Mouse (Mus musculus): Measurements from ENCODE around the gene Tpmt. TPM values are rescaled to one million over a fixed set of nuclear protein-coding genes. Genes with fewer than 3 reads are reported as not detected.
A peak's percentile ranks its signal among the peaks of the same experiment; 100 is the strongest.

The Tpmt gene
- polyA plus RNA-seq, 1 experiment from 2014 or later, result 26.7 TPM

DNA sequence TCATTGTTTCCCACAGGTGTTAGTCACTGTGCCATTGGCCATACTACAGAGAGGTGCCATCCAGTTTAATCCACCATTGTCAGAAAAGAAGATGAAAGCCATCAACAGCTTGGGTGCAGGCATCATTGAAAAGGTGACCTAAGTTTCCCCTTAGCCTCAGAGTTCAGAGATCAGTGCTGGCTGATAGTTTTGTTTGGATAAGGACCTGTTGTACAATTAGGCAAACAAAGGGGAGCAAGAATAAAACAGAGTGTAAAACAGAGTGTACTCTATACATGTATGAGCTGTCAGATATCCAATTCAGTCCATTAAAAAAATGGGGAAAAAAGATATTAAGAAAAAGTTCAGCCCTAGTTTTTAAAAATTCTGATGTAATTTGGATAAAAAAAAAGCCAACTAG, 32.8 kb upstream of the Tpmt start:
- Histone ChIP-seq H3K9ac (replicated peaks) (no peak overlapping the region), H3K27me3 (ENCODE audit: insufficient read depth, low read length) (no peaks in the 10 kb centered on the region), H3K27ac (ENCODE audit: low read depth) (peak overlapping the region; percentile 89), H3K9me3 (ENCODE audit: low read length) (no peaks in the 10 kb centered on the region), H3K4me1 (ENCODE audit: insufficient read depth) (peaks cover 8% of the 10 kb centered on the region; the same call in 1 of the 2 replicates), H3K36me3 (replicated peaks; ENCODE audit: insufficient read depth, low read length) (peaks cover 18% of the 10 kb centered on the region), H3K4me3 (ENCODE audit: low read depth, low read length) (no peak overlapping the region), H3K4me2 (ENCODE audit: low read depth, low read length) (no peak overlapping the region)
- ATAC-seq (peak; percentile 94), DNase-seq (no peak)
- TF ChIP-seq EP300 (IDR thresholded peaks at IDR 0.05; ENCODE audit: low read depth) (no peak), CTCF (IDR thresholded peaks at IDR 0.05; ENCODE audit: low read depth) (no peak)

DNA sequence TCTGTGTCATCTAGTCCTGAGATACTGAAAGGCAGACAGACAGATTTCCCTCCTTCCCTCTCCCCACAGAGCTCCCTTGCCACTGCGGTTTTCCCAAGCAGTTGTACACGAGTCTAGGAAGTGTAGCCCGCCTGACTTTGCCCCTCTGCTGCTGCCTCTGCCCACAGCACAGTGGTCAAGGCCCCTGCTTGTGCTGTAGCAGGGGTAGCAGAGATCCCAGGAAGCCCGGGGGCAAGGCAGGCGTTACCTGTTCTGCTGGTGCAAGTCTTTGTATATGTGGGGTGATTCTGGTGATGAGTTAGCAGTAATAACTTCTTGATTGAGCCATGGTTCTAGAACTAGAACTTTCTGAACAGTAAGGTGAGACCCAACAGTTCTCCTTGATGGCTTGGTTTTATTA, 31.6 kb upstream of the Tpmt start:
- peaks cover 8% of the 10 kb centered on the region; the same call in 1 of the 2 replicates for H3K4me1 ChIP-seq (ENCODE audit: insufficient read depth)
- DNase-seq, result no peak
- no peak for ATAC-seq
- H3K4me2 ChIP-seq (ENCODE audit: low read depth, low read length), result no peak overlapping the region
- 69% methylated on average over 5 of the region's 5 CpGs for WGBS (ENCODE audit: insufficient replicate concordance)
- peaks cover 13% of the 10 kb centered on the region for H3K36me3 ChIP-seq (replicated peaks; ENCODE audit: insufficient read depth, low read length)
- no peak overlapping the region for H3K4me3 ChIP-seq (ENCODE audit: low read depth, low read length)
- H3K27ac ChIP-seq (ENCODE audit: low read depth), result no peak overlapping the region
- no peaks in the 10 kb centered on the region for H3K27me3 ChIP-seq (ENCODE audit: insufficient read depth, low read length)
- H3K9me3 ChIP-seq (ENCODE audit: low read length), result no peaks in the 10 kb centered on the region
- no peak overlapping the region for H3K9ac ChIP-seq (replicated peaks)
- no peak for TF ChIP-seq CTCF (IDR thresholded peaks at IDR 0.05; ENCODE audit: low read depth)
- TF ChIP-seq EP300 (IDR thresholded peaks at IDR 0.05; ENCODE audit: low read depth), result no peak

DNA sequence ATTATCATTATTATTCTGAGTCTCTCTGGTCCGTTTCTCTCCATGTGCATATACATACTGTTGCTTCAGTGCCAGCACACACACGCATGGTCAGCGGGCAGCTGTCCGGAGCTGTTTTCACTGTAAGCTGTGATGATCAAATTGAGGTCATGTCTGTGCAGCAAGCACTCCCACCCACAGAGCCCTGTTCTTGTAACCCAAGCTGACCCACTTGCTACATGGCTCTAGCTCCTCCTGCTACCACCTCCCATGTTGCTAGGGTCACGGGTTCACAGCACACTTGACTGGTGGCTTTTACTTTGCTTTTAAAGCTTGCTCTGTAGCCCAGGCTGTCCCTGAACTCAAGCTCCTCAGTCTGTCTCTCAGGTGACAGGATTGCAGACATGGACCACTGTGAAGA, 27.9 kb upstream of the Tpmt start:
- Histone ChIP-seq H3K9me3 (ENCODE audit: low read length) (no peaks in the 10 kb centered on the region), H3K4me3 (ENCODE audit: low read depth, low read length) (no peak overlapping the region), H3K4me1 (ENCODE audit: insufficient read depth) (no peaks in the 10 kb centered on the region), H3K27ac (ENCODE audit: low read depth) (no peak overlapping the region), H3K4me2 (ENCODE audit: low read depth, low read length) (no peak overlapping the region), H3K27me3 (ENCODE audit: insufficient read depth, low read length) (no peaks in the 10 kb centered on the region), H3K9ac (replicated peaks) (no peak overlapping the region), H3K36me3 (replicated peaks; ENCODE audit: insufficient read depth, low read length) (peaks cover 12% of the 10 kb centered on the region)
- ATAC-seq, result no peak
- WGBS (ENCODE audit: insufficient replicate concordance), result 86% methylated on average over 5 of the region's 5 CpGs
- peak; percentile 8 for DNase-seq
- no peak for TF ChIP-seq EP300 (IDR thresholded peaks at IDR 0.05; ENCODE audit: low read depth)
- no peak for TF ChIP-seq CTCF (IDR thresholded peaks at IDR 0.05; ENCODE audit: low read depth)

DNA sequence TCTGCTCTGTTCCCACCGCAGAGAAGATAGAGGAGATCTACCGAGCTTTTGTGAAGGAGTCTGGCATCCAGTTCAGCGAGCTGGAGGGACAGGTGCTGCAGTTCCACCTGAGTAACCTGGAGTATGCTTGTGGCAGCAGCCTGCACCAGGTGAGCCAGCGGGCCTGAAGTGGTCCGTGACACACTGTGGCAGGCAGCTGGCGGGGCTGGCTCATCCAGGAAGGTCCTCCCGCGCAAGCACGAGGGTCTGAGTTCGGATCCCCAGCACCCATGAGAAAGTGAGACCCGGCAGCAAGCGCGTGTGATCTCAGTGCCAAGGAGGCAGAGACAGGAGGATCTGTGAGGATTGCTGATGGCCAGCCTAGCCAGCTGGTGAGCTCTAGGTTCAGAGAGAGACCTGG, 27.3 kb upstream of the Tpmt start:
- H3K4me2 ChIP-seq (ENCODE audit: low read depth, low read length), result no peak overlapping the region

DNA sequence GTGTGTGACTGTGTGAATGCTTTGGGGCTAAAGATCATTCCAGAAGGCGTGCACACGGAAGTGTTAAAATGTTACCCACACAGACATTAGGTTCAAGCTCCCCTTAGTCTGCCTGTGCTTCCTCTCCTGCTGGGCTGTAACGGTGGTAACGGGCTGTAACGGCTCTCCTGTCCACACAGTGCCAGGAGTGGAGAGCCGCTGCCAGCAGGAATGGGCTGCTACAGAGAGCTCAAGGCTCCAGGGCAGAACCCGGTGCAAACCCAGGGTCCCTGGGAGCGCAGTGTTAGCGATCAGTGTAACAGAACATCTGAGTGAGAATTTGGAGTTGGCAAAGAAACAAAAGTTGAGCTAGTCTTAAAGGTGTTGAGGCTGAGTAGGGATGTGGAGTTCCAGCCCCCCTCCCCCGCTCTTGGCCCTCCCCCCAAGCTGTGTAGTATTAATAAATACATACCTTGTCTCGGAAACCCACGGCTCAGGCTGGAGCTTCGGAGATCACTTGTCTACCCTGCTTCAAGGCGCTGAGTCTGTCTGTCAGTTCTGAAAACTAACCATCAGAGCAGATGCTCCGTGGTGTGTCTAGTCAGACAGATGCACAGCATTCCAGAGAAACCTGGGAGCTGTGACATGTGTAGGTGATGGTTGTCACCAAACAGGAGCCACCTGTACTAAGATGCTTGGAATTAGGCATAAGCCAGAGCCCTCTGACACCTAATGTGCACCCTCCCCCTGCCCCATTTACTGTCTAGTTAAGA, 26.0 kb upstream of the Tpmt start:
- Histone ChIP-seq H3K9ac (replicated peaks) (no peak overlapping the region), H3K4me3 (ENCODE audit: low read depth, low read length) (no peak overlapping the region), H3K27ac (ENCODE audit: low read depth) (no peak overlapping the region), H3K9me3 (ENCODE audit: low read length) (no peaks in the 10 kb centered on the region), H3K27me3 (ENCODE audit: insufficient read depth, low read length) (no peaks in the 10 kb centered on the region), H3K4me2 (ENCODE audit: low read depth, low read length) (no peak overlapping the region), H3K36me3 (replicated peaks; ENCODE audit: insufficient read depth, low read length) (peaks cover 20% of the 10 kb centered on the region), H3K4me1 (ENCODE audit: insufficient read depth) (no peaks in the 10 kb centered on the region)
- ATAC-seq (no peak), DNase-seq (peak; percentile 6)
- TF ChIP-seq CTCF (IDR thresholded peaks at IDR 0.05; ENCODE audit: low read depth), result no peak
- no peak for TF ChIP-seq EP300 (IDR thresholded peaks at IDR 0.05; ENCODE audit: low read depth)
- 90% methylated on average over 15 of the region's 15 CpGs for WGBS (ENCODE audit: insufficient replicate concordance)

More for the DNA sequence above, 27.3 kb upstream of the Tpmt start:
- H3K9me3 ChIP-seq (ENCODE audit: low read length), result no peaks in the 10 kb centered on the region
- no peaks in the 10 kb centered on the region for H3K4me1 ChIP-seq (ENCODE audit: insufficient read depth)
- no peak overlapping the region for H3K4me3 ChIP-seq (ENCODE audit: low read depth, low read length)
- peaks cover 16% of the 10 kb centered on the region for H3K36me3 ChIP-seq (replicated peaks; ENCODE audit: insufficient read depth, low read length)
- 91% methylated on average over 13 of the region's 13 CpGs for WGBS (ENCODE audit: insufficient replicate concordance)
- no peak overlapping the region for H3K9ac ChIP-seq (replicated peaks)
- ATAC-seq (no peak), DNase-seq (peak; percentile 11)
- no peaks in the 10 kb centered on the region for H3K27me3 ChIP-seq (ENCODE audit: insufficient read depth, low read length)
- no peak overlapping the region for H3K27ac ChIP-seq (ENCODE audit: low read depth)
- TF ChIP-seq EP300 (IDR thresholded peaks at IDR 0.05; ENCODE audit: low read depth) (no peak), CTCF (IDR thresholded peaks at IDR 0.05; ENCODE audit: low read depth) (no peak)

DNA sequence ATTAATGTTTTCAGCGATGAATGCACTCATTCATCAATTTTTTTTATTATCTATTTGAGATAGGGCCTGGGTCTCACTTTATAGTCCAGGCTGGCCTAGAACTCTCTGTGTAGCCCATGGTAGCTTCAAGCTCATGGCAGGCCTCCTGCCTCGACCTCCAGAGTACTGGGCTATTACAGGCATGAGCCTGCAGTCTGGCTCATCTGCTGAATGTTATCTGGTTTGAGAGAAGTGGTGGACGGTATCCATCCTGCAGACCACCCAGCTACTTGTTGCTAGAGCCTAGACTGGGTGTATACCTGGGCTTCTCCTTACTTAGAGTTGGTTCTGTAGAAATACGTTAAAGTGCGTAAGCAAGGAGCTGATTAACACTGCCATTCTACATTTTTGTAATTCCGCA, 22.5 kb upstream of the Tpmt start:
- WGBS (ENCODE audit: insufficient replicate concordance), result 84% methylated on average over 6 of the region's 6 CpGs
- no peaks in the 10 kb centered on the region for H3K4me1 ChIP-seq (ENCODE audit: insufficient read depth)
- H3K4me2 ChIP-seq (ENCODE audit: low read depth, low read length), result no peak overlapping the region
- no peak for ATAC-seq
- DNase-seq, result peak; percentile 2
- no peaks in the 10 kb centered on the region for H3K9me3 ChIP-seq (ENCODE audit: low read length)
- no peaks in the 10 kb centered on the region for H3K27me3 ChIP-seq (ENCODE audit: insufficient read depth, low read length)
- H3K9ac ChIP-seq (replicated peaks), result no peak overlapping the region
- TF ChIP-seq EP300 (IDR thresholded peaks at IDR 0.05; ENCODE audit: low read depth) (no peak), CTCF (IDR thresholded peaks at IDR 0.05; ENCODE audit: low read depth) (no peak)
- H3K27ac ChIP-seq (ENCODE audit: low read depth), result no peak overlapping the region
- no peak overlapping the region for H3K4me3 ChIP-seq (ENCODE audit: low read depth, low read length)
- H3K36me3 ChIP-seq (replicated peaks; ENCODE audit: insufficient read depth, low read length), result peaks cover 17% of the 10 kb centered on the region; the same call in 1 of the 2 replicates

Measured in liver, postnatal 0 days (tissue).